Mouse (Mus musculus) small intestine, adult 2 months (tissue): Measurements from ENCODE around the gene Kxd1. TPM values are rescaled to one million over a fixed set of nuclear protein-coding genes. Genes with fewer than 3 reads are reported as not detected.
A peak's percentile ranks its signal among the peaks of the same experiment; 100 is the strongest.

Source experiments
- H3K27ac ChIP-seq: fragments of 200-500 bp; 2 replicates; pipeline ENCODE4 v1.5.1; 2012; ENCODE audit warnings: low read depth, low read length, control low read depth, inconsistent platforms; ENCODE audit not compliant: insufficient read depth
- H3K27me3 ChIP-seq: fragments of 200-500 bp; 2 replicates; pipeline ENCODE4 v1.6.1; 2012; ENCODE audit warnings: mild to moderate bottlenecking, moderate library complexity, low read length, inconsistent platforms; ENCODE audit not compliant: control insufficient read depth, insufficient read depth
- H3K36me3 ChIP-seq: fragments of 200-500 bp; 2 replicates; pipeline ENCODE4 v1.6.1; 2012; ENCODE audit warnings: mild to moderate bottlenecking, low read length, control low read depth, inconsistent platforms; ENCODE audit not compliant: control insufficient read depth, insufficient read depth
- H3K4me1 ChIP-seq: fragments of 200-500 bp; 2 replicates; pipeline ENCODE4 v1.6.1; 2012; ENCODE audit warnings: low read length, inconsistent platforms, mixed read lengths; ENCODE audit not compliant: control insufficient read depth, insufficient read depth, insufficient read length
- H3K4me3 ChIP-seq: fragments of 200-500 bp; 2 replicates; pipeline ENCODE4 v1.5.1; 2012; ENCODE audit warnings: low read depth, mild to moderate bottlenecking, control low read depth, inconsistent platforms, low read length, moderate library complexity
- CTCF ChIP-seq: fragments of 200-500 bp; IDR thresholded peaks from 2 replicates; pipeline ENCODE4 v1.5.1; 2012; ENCODE audit warnings: low read depth, mild to moderate bottlenecking, control low read depth, inconsistent platforms, low read length, moderate library complexity, mixed read lengths; ENCODE audit not compliant: insufficient replicate concordance, insufficient read length; ENCODE audit errors: extremely low read depth
- POLR2A ChIP-seq: fragments of 200-500 bp; IDR thresholded peaks from 2 replicates; pipeline ENCODE4 v1.6.1; 2012; ENCODE audit warnings: low read depth, mild to moderate bottlenecking, control low read depth, inconsistent platforms, low read length, moderate library complexity
- WGBS: fragments of 180-500 bp; shearing (Covaris S2); methylation state at CpG from one replicate; pipeline ENCODE4 v1.1.7; 2018; 5-methylcytosine and 5-hydroxymethylcytosine counted together
- polyA plus RNA-seq: library from polyadenylated mRNA; depleted of rRNA; stranded (reverse); fragments of >200 nt; gene quantifications from 2 replicates; pipeline ENCODE4 v1.2.3, GENCODE M21; 2012

Kxd1 gene
- polyA plus RNA-seq, 1 experiment, result 64.4 TPM

DNA sequence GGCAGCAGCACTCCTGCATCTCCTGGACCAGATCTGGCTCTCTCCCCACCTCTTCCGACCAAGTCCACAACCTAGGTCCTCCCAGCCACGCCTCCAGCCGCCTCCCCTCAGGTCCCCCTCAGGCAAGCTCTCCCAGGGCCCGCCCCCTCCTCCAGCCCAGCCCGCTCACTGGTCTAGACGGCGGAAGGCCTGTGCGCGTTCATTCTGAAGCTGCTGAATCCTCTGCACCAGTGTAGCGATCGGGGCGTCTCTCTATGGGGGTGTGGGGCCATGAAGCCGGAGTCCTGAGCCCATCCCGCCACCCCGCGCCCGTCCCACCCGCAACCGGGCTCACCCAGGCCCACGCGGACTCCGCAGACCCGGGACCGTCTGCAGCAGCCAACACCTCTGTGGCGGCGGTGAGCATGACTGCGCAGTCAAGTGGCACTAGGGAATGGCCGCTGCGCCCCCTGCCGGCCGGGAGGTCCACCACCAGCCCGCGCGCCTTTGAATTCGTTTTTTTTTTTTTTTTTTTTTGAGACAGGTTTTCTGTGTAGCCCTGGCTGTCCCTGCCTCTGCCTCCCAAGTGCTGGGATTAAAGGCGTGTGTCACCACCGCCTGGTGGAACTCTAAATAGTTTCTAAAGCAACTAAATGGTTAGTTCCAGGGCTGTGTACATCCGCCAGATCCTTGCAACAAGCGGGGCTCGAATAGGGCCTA is 21.3 kb downstream of the Kxd1 start, which contains the start of gene Rex1bd:
Gene Rex1bd (minus strand): TSS at position 425 of the 699 bp plus-strand sequence.
- Histone ChIP-seq H3K4me1 (peaks cover 19% of the 10 kb centered on the region), H3K36me3 (peaks cover 16% of the 10 kb centered on the region), H3K27ac (no peak within 1 kb of the TSS; the same call in 1 of the 2 replicates), H3K4me3 (peak within 1 kb of the TSS; percentile 70), H3K27me3 (no peaks in the 10 kb centered on the region)
- TF ChIP-seq POLR2A, result peak; percentile 33; the same call in 1 of the 2 replicates
- TF ChIP-seq CTCF, result peak; percentile 78
- WGBS, result 3% methylated on average over 40 of the region's 40 CpGs

DNA sequence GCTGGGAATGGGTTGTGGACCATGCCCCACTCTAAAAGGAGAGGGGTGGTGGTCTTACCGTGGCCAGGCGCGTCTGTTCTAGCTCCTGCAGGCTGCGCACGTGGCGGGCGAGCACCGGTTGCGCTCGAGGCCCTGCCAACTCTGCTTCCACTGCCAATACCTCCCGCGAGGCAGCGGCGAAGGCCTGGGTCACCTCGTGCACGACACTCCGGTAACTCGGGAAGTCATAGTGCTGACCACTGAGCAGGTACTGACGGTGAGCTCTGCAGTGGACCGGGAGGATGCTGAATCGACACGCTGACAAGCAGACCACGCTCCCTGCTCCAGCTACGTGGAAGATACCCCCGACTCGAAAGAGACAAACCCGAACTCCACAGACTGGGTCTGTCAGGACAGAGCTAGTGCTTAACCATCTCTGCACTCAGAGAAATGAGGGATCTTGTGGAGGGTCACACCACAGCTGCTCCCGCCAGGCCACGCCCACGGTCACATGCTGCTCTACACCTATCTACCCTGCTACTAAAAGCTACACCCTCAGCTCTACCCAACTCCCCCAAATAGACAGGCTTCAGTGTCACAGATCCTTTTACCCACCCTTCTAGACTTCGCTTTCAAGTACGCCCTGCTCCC is 21.9 kb downstream of the Kxd1 start:
- H3K36me3 ChIP-seq, result peaks cover 16% of the 10 kb centered on the region
- no peak overlapping the region; the same call in 1 of the 2 replicates for H3K27ac ChIP-seq
- 35% methylated on average over 32 of the region's 32 CpGs for WGBS
- no peaks in the 10 kb centered on the region for H3K27me3 ChIP-seq
- TF ChIP-seq CTCF (no peak), POLR2A (no peak)
- peaks cover 20% of the 10 kb centered on the region for H3K4me1 ChIP-seq
- H3K4me3 ChIP-seq, result peak overlapping the region; percentile 70

DNA sequence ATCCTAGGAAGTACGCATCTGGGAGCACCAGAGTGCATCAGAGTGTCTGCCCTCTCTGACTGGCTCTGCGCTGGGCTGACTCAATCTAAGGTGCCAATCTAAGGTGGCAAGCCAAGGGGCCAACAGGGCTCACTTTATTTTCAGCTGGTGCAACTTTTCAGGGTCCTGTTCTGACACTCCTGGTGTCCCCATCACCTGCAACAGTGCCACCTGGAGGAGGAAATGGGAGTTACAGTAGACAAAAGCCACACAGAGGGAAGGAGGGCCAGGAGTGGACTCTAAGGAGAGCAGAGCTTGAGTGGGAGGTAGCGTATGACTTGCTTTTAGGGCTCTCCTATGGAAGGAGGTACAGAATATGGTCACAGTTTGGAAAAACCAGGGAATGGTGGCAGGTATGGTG is 22.9 kb downstream of the Kxd1 start:
- WGBS, result 90% methylated on average over 3 of the region's 3 CpGs
- H3K4me3 ChIP-seq, result no peak overlapping the region
- no peak overlapping the region for H3K27ac ChIP-seq
- peak; percentile 87; the same call in 1 of the 2 replicates for TF ChIP-seq CTCF
- TF ChIP-seq POLR2A, result no peak
- H3K36me3 ChIP-seq, result peaks cover 16% of the 10 kb centered on the region
- no peaks in the 10 kb centered on the region for H3K27me3 ChIP-seq
- peaks cover 23% of the 10 kb centered on the region for H3K4me1 ChIP-seq

DNA sequence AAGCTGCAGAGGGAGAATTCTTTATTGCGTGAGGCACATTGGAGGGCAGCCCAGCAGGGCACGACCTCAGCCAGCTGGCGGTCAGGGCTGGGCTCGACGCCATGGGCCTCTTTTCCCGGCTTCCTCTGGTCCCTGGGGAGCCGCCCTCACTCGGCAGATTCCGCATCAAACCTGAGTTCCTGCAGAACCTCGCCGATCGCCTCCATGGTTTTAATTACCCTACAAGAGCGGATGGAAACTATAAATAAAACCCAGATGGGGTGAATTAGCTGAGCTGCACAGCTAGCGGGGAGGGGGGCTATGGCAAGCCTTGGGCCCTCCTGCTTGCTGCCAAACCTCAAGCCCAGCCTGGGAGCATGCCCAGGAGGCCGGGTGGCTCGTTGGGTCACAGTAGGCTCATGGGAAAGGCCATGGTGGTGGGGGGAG is 23.5 kb downstream of the Kxd1 start:
- peaks cover 16% of the 10 kb centered on the region for H3K36me3 ChIP-seq
- TF ChIP-seq CTCF (no peak), POLR2A (no peak)
- no peak overlapping the region for H3K4me3 ChIP-seq
- H3K27ac ChIP-seq, result no peak overlapping the region
- peaks cover 22% of the 10 kb centered on the region for H3K4me1 ChIP-seq
- WGBS, result 83% methylated on average over 16 of the region's 16 CpGs
- H3K27me3 ChIP-seq, result no peaks in the 10 kb centered on the region

DNA sequence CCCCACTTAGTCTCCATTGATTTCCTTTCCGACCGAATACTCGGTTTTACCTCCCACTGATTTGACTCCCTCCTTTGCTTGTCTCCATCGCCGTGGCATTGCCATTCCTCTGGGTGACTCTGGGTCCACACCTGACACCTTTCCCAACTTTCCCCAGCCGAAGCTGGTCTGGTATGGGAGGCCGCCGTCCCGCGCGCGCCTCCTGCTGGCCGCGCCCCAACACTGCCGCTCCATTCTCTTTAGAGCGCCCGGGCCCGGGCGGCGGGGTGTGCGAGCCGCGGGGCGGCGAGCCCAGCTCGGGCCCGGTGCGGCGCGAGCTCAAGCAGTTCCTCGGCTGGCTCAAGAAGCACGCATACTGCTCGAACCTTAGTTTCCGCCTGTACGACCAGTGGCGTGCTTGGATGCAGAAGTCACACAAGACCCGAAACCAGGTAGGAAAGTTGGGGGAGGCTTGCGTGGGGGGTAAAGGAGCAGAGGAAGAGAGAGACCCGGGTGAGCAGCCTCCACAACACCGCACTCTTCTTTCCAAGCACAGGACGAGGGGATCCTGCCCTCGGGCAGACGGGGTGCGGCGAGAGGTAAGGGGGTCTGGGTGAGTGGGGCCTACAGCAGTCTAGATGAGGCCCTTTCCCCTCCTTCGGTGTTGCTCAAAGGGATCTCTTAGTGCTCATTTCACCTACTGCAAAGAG is 24.6 kb downstream of the Kxd1 start:
- H3K27me3 ChIP-seq, result 0 out of 2 replicates have a peak, but pooled peaks cover 6% of the 10 kb centered on the region
- TF ChIP-seq POLR2A, result no peak
- peak; percentile 85 for TF ChIP-seq CTCF
- peak overlapping the region; percentile 6; the same call in 1 of the 2 replicates for H3K4me3 ChIP-seq
- peaks cover 9% of the 10 kb centered on the region for H3K36me3 ChIP-seq
- peaks cover 14% of the 10 kb centered on the region for H3K4me1 ChIP-seq
- no peak overlapping the region for H3K27ac ChIP-seq
- WGBS, result 21% methylated on average over 46 of the region's 46 CpGs

DNA sequence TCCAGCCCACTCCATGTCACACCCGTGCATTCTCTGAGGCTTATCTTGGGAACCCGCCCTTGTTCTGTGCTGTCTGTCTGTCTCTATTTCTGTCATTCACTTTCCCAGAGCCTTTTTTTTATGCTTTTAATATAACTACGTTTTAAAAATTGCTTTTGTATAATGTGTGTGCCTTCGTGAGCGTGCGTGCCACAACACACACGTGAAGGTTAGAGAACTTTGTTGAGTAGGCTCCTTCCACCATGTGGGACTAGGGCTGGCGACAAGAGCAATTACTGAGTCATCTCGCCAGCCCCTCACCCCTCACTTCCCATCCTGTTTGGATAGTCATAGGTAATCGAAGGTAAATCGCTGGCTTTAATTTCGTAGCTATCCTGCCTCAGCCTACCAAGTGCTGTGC is 25.2 kb downstream of the Kxd1 start:
- Histone ChIP-seq H3K27me3 (0 out of 2 replicates have a peak, but pooled peaks cover 6% of the 10 kb centered on the region), H3K27ac (no peak overlapping the region), H3K4me1 (peaks cover 14% of the 10 kb centered on the region), H3K4me3 (no peak overlapping the region), H3K36me3 (peaks cover 4% of the 10 kb centered on the region)
- TF ChIP-seq POLR2A (no peak), CTCF (no peak)
- 45% methylated on average over 12 of the region's 12 CpGs for WGBS

DNA sequence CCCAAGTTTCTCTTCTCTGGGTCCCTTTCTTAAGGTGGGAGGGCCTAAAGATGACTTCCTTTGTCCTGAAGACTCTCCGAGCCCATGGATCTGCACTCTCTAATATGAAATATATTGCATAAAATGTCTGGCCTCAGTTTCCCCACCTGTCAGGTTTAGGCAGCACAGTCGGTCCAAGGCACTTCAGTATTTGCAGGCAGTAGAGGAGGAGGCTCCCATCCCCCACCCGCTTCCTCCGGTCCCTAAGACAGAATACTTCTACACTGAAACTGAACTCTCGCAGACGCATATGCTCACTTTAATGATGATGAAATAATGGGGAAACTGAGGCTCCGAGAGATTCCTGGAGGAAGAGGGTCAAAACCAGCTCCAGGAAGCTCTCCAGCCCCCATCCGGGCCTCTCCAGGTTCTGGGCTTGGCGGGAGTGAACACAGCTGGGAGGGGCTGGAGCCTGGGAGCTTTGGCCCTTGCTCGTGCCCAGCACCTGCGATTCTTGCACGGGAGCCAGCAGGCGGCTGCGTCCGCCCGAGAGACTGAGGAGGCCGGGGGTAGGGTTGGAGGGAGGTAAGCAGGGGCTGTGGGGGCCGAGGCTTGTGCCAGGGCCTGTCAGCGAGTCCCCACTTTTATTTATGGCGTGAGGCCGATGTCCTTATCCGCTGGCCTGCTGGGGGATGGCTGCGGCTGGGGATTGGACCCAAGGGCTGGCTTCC is 25.8 kb downstream of the Kxd1 start:
- TF ChIP-seq POLR2A (no peak), CTCF (no peak)
- peaks cover 2% of the 10 kb centered on the region; the same call in 1 of the 2 replicates for H3K36me3 ChIP-seq
- WGBS, result 13% methylated on average over 23 of the region's 23 CpGs

More for the DNA sequence above, 25.8 kb downstream of the Kxd1 start:
- H3K4me1 ChIP-seq, result peaks cover 14% of the 10 kb centered on the region
- H3K27ac ChIP-seq, result no peak overlapping the region
- H3K27me3 ChIP-seq, result peaks cover 6% of the 10 kb centered on the region; the same call in 1 of the 2 replicates
- no peak overlapping the region for H3K4me3 ChIP-seq
